Comparison of ENCODE assay signal across 17 mouse cellular contexts in genomic region chr7:26952671-26953070, GRCm38 (mm10). TPM values are rescaled to one million over a fixed set of nuclear protein-coding genes. Genes with fewer than 3 reads are reported as not detected.
A peak's percentile ranks its signal among the peaks of the same experiment; 100 is the strongest.
DNase-seq lines count a peak whose midpoint lies in the region; ATAC-seq and TF ChIP-seq lines count a peak whose summit lies in the region.
"Not testable (repeated sequence)": the region's sequence is repeated elsewhere in the genome, so short reads cannot be mapped to it uniquely, and the experiment has no call there.
"Had no signal": no experiment of that assay in that cellular context is flagged by ENCODE, and none has a peak within 500 bp of the region (broad histone marks: within the 10 kb centered on the region; RNA-seq: fewer than 3 reads in every experiment).

No protein-coding gene starts in this region.

- not testable (repeated sequence) for TF ChIP-seq CTCF in liver, adult 2 months (IDR thresholded peaks at IDR 0.05; ENCODE audit: low read depth, low read length); liver, postnatal 0 days (IDR thresholded peaks at IDR 0.05; ENCODE audit: low read depth)

- H3K27me3 ChIP-seq in liver, adult 2 months (ENCODE audit: control insufficient read depth, insufficient read depth, low read length); liver, embryonic 16.5 days (ENCODE audit: control insufficient read depth, insufficient read depth, low read depth, low read length); liver, postnatal 0 days (ENCODE audit: insufficient read depth, low read length): not testable (repeated sequence)

- H3K36me3 ChIP-seq in liver, adult 2 months (ENCODE audit: control insufficient read depth, insufficient read depth, low read length); liver, embryonic 16.5 days (ENCODE audit: control insufficient read depth, insufficient read depth); liver, postnatal 0 days (replicated peaks; ENCODE audit: insufficient read depth, low read length): not testable (repeated sequence)

- not testable (repeated sequence) for H3K4me1 ChIP-seq in liver, adult 2 months (ENCODE audit: control insufficient read depth, insufficient read depth, low read length); liver, embryonic 16.5 days (ENCODE audit: control insufficient read depth, low read depth, low read length); liver, postnatal 0 days (ENCODE audit: insufficient read depth)

- not testable (repeated sequence) for TF ChIP-seq EP300 in liver, postnatal 0 days (IDR thresholded peaks at IDR 0.05; ENCODE audit: low read depth)

- not testable (repeated sequence) for H3K4me2 ChIP-seq in liver, embryonic 16.5 days (ENCODE audit: low read depth, low read length); liver, postnatal 0 days (ENCODE audit: low read depth, low read length)

- not testable (repeated sequence) for H3K79me2 ChIP-seq in liver, adult 2 months (ENCODE audit: control insufficient read depth, insufficient read depth, low read length)

- TF ChIP-seq POLR2A in liver, adult 2 months (IDR thresholded peaks at IDR 0.05; ENCODE audit: extremely low read depth, insufficient read depth, low read length): not testable (repeated sequence)

- peak; percentile 19; the same call in 1 of the 2 replicates for ATAC-seq in liver, embryonic 16.5 days (ENCODE audit: low read depth)
- ATAC-seq in liver, postnatal 0 days: peak; percentile 31; the same call in 1 of the 2 replicates

- peak; percentile 93 for DNase-seq in liver, adult 2 months (ENCODE audit: extremely low read depth, low read depth, low spot score)
- DNase-seq in liver, postnatal 0 days: not testable (repeated sequence)

- WGBS in liver, adult 2 months: 21% methylated on average over 3 of the region's 3 CpGs
- WGBS in liver, embryonic 16.5 days (ENCODE audit: insufficient replicate concordance): 65% methylated on average over 3 of the region's 3 CpGs
- WGBS in liver, postnatal 0 days (ENCODE audit: insufficient replicate concordance): 66% methylated on average over 2 of the region's 3 CpGs

- H3K27ac ChIP-seq in liver, adult 2 months (replicated peaks; ENCODE audit: insufficient read depth, low read depth, low read length); liver, embryonic 16.5 days (ENCODE audit: low read length); liver, postnatal 0 days (ENCODE audit: low read depth): not testable (repeated sequence)

- not testable (repeated sequence) for H3K9ac ChIP-seq in liver, adult 2 months (ENCODE audit: low read depth, low read length); liver, embryonic 16.5 days (ENCODE audit: low read depth, low read length); liver, postnatal 0 days (replicated peaks)

- not testable (repeated sequence) for H3K9me3 ChIP-seq in liver, embryonic 16.5 days (replicated peaks; ENCODE audit: control insufficient read depth, low read length); liver, postnatal 0 days (ENCODE audit: low read length)

- H3K4me3 ChIP-seq in liver, adult 2 months (ENCODE audit: insufficient read depth, low read depth, low read length); liver, embryonic 16.5 days (ENCODE audit: low read depth, low read length); liver, postnatal 0 days (ENCODE audit: low read depth, low read length): not testable (repeated sequence)

RNA-seq across cellular contexts. Expression of gene Cyp2a22, which starts 13.5 kb away (rescaled TPM):
- total RNA-seq in liver, adult 2 months (2014; rRNA removed): 36.9 and 78.1 TPM in 2 replicates
- 27.6 and 96.1 TPM in 2 replicates for polyA plus RNA-seq in liver, adult 2 months (2012; rRNA removed)
- polyA plus RNA-seq in liver, embryonic 16.5 days (2015; fragmentation: Nextera tagmentation; extraction: Ambion mirVana): 2.5 and 2.9 TPM in 2 replicates
- polyA plus RNA-seq in liver, postnatal 0 days (2015; fragmentation: Nextera tagmentation; extraction: Ambion mirVana): 19.3 and 19.6 TPM in 2 replicates
- total RNA-seq: adrenal gland, adult 18-20 months; adrenal gland, adult 2 months; adrenal gland, adult 8-10 months; adrenal gland, postnatal 25 days; adrenal gland, postnatal 36 days; CH12.LX; ES-E14; MEL had no signal
- polyA plus RNA-seq: activated CD4-positive, CD25-positive, alpha-beta regulatory T cell, adult 4 months; adrenal gland, adult 2 months; brain, embryonic 14.5 days; C2C12; CD4-positive, CD25-positive, alpha-beta regulatory T cell, adult 4 months; G1E; Patski had no signal
